ENCODE assay signal across 33 mouse cellular contexts in the genomic region with DNA sequence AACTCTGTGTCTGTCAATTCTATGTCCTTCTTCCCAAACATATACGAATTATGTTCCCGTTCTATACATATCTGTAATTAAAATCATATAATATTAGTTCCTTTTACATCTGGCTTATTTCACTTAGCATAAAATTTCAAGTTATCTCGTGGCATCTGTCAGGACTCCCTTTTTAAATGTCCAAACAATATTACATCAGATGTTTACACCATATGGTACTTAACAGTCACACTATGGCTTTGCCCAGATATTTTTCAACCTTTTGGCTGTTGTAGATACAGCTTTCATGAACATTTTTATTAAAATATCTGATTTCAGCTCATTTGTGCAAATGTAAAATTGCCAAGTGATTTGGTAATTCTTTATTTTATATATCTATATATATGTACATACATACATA.
"Had no signal": no experiment of that assay in that cellular context is flagged by ENCODE, and none has a peak within 500 bp of the region (broad histone marks: within the 10 kb centered on the region; RNA-seq: fewer than 3 reads in every experiment).

No protein-coding gene starts in this region.

- H3K27me3 ChIP-seq: heart, embryonic 12.5 days; heart, embryonic 13.5 days; heart, embryonic 15.5 days; hindbrain, embryonic 12.5 days; hindbrain, embryonic 13.5 days; hindbrain, embryonic 15.5 days; intestine, embryonic 15.5 days; kidney, embryonic 15.5 days had no signal

- DNase-seq: heart, adult 2 months; heart, postnatal 10 days; heart, postnatal 14 days; heart, postnatal 36 days; heart, postnatal 4 days; kidney, adult 11 months; kidney, adult 18-20 months; kidney, adult 8-10 months; kidney, postnatal 10 days; kidney, postnatal 14 days; kidney, postnatal 25 days; kidney, postnatal 36 days; kidney, postnatal 4 days; layer of hippocampus, adult 9-11 months had no signal

- H3K4me3 ChIP-seq: heart, adult 2 months; heart, embryonic 10.5 days; heart, embryonic 12.5 days; heart, embryonic 13.5 days; heart, embryonic 15.5 days; hindbrain, embryonic 10.5 days; hindbrain, embryonic 12.5 days; hindbrain, embryonic 13.5 days; hindbrain, embryonic 15.5 days; intestine, embryonic 15.5 days; kidney, embryonic 15.5 days; layer of hippocampus, adult 2 months had no signal

- ATAC-seq: hindbrain, embryonic 16.5 days; hindbrain, postnatal 0 days; inflammation-experienced regulatory T-cells, adult 6 months; intestine, embryonic 15.5 days; intestine, embryonic 16.5 days; intestine, postnatal 0 days had no signal

- H3K27ac ChIP-seq: heart, adult 2 months; heart, embryonic 10.5 days; heart, embryonic 13.5 days; heart, embryonic 15.5 days; hindbrain, embryonic 10.5 days; hindbrain, embryonic 12.5 days; hindbrain, embryonic 13.5 days; hindbrain, embryonic 14.5 days; hindbrain, embryonic 15.5 days; hindbrain, postnatal 0 days; intestine, embryonic 15.5 days; kidney, embryonic 15.5 days; kidney, postnatal 0 days; layer of hippocampus, adult 2 months had no signal

- H3K9ac ChIP-seq: heart, embryonic 12.5 days; heart, embryonic 13.5 days; heart, embryonic 15.5 days; hindbrain, embryonic 12.5 days; hindbrain, embryonic 13.5 days; hindbrain, embryonic 14.5 days; hindbrain, embryonic 15.5 days; intestine, embryonic 15.5 days; kidney, embryonic 15.5 days had no signal

- H3K4me1 ChIP-seq: heart, embryonic 10.5 days; heart, embryonic 12.5 days; heart, embryonic 13.5 days; heart, embryonic 15.5 days; hindbrain, embryonic 12.5 days; hindbrain, embryonic 13.5 days; hindbrain, embryonic 15.5 days; intestine, embryonic 15.5 days; kidney, embryonic 15.5 days had no signal

- H3K36me3 ChIP-seq: heart, embryonic 10.5 days; heart, embryonic 12.5 days; heart, embryonic 13.5 days; heart, embryonic 15.5 days; hindbrain, embryonic 10.5 days; hindbrain, embryonic 12.5 days; hindbrain, embryonic 13.5 days; hindbrain, embryonic 15.5 days; intestine, embryonic 15.5 days; kidney, embryonic 15.5 days had no signal

- H3K4me2 ChIP-seq: heart, embryonic 11.5 days; heart, embryonic 12.5 days; heart, embryonic 13.5 days; heart, embryonic 15.5 days; hindbrain, embryonic 12.5 days; hindbrain, embryonic 13.5 days; hindbrain, embryonic 14.5 days; hindbrain, embryonic 15.5 days; intestine, embryonic 15.5 days; kidney, embryonic 15.5 days had no signal

- H3K9me3 ChIP-seq: heart, embryonic 10.5 days; heart, embryonic 12.5 days; heart, embryonic 13.5 days; heart, embryonic 15.5 days; hindbrain, embryonic 10.5 days; hindbrain, embryonic 12.5 days; hindbrain, embryonic 13.5 days; hindbrain, embryonic 15.5 days; intestine, embryonic 15.5 days; kidney, embryonic 15.5 days had no signal
